Mouse (Mus musculus): ENCODE results near the gene Dnah5.

The Dnah5 gene

GRCm38 (mm10) chr15:28203111-28204075 is at the start of gene Dnah5:
TSS of gene Dnah5 (plus strand) at chr15:28203752.
- DNase-seq = no peak

GRCm38 (mm10) chr15:28154822-28155501 is 48.6 kb upstream of the Dnah5 start:
- DNase-seq = peak; percentile 54

DNA sequence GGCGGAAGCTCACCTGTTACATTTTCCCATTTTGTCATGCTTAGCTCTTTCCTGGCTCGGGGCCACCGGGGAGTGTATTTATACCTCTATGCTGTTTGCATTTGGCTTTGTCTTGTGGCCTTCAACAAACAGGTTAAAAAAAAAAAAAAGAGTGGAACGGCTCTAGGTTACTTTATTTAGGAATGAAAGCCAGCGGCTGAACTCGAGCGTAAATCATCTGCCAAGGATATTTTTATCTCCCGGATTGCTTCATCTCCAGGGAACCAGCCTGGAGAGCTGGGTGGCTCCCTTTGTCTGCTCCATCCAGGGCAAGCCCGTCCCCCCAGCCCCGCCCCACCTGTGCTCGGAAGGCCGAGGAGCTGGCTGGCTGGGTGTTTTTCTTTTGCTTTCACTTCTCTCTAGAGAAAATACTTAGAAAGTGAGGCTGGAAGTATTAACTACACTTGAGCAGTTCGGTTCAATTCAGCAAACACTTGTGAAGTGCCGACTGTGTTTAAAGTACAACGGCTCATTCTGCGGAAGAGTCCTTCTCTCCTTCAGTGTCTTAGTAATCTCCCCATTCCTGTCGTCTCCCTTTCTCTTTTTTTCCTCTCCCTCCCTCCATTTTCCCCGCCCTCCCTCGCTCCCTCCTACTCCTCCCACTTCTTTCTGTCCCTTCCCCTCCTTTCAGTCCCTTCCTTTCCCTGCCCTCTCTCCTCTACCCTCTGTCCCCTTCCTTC is 44.6 kb upstream of the Dnah5 start:
- peak; percentile 39 for DNase-seq

DNA sequence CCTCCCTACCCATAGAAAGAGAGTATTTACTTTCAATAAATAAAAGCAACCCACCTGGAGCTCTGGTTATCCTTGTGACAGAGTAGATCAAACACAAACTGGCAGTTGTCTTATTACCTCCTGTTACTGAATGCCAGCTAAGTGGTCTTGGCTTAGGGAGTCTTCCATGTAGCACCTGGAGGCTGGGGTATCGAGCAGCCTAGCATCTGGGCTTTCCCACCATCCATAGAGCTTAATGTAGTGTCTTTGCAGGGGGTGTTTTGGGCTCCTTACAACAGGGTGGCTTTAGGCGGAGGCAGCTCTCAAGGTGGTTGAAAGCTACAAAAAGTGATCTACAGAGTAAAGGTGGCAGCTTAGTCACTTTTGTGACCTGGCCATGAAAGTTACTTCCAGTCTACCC is 41.3 kb upstream of the Dnah5 start:
- DNase-seq = no peak

DNA sequence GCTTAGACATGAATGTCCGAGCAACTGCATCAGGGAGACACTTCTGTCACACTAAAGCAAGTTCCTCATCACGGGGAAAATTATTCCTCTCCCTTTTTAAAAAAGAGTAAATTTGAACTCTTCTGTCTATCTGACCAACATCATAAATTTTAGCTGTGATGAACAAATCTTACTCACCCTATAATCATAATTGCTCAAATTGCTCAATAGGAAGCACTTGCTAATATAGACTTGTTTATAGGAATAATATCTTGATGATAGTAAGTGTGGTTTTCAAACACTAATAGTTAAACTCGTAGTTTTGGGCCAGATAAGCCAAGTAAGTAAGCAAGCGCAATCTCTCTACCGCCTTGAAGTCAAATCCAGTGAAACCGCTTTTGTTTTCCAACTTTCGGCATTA is 38.3 kb upstream of the Dnah5 start:
- DNase-seq = no peak

- no peak for DNase-seq
Measured at GRCm38 (mm10) chr15:28166090-28166489, 37.5 kb upstream of the Dnah5 start.

DNA sequence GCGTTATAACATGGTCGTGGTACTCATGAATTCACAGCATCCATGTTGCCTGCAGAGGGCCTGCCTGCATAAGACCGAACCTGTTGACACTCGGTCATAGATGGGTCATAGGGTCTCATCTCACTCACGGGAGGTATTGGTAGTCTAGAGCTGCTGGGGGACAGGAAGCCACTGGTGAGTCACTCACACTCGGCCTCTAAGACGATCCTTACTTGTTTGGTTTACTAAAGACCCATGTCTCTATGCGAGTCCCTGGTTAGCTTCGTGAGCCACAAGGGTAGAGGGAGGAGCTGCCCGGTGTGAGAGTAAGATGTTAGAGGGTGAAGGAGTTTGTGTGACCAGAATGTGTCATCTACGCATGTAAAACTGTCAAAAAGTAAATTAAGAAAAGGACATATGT is 24.6 kb upstream of the Dnah5 start:
- DNase-seq = no peak

- DNase-seq = no peak
Measured at GRCm38 (mm10) chr15:28179556-28179955, 24.0 kb upstream of the Dnah5 start.

DNA sequence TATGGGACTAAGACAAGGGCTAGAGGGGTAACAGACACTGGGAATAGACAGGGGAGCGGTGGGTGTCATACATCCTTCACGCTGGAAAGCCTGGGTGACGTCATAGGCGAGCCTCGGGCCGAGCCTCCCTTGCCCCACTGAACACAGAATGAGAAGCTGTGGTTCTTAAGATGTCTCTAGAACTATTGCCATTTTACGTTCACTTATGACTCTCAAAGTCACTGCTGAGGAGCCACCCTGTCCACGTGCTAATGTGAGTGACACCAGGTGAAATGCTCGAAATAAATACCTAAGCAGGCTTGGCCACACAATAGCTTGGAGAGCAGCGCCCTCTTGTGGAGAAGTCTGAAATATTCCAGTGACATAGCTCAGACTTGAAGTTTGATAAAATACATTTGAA is 21.7 kb upstream of the Dnah5 start:
- DNase-seq = peak; percentile 75

GRCm38 (mm10) chr15:28182567-28182966 is 21.0 kb upstream of the Dnah5 start:
- no peak for DNase-seq

GRCm38 (mm10) chr15:28187472-28188360 is 15.8 kb upstream of the Dnah5 start:
- DNase-seq = peak; percentile 71

DNA sequence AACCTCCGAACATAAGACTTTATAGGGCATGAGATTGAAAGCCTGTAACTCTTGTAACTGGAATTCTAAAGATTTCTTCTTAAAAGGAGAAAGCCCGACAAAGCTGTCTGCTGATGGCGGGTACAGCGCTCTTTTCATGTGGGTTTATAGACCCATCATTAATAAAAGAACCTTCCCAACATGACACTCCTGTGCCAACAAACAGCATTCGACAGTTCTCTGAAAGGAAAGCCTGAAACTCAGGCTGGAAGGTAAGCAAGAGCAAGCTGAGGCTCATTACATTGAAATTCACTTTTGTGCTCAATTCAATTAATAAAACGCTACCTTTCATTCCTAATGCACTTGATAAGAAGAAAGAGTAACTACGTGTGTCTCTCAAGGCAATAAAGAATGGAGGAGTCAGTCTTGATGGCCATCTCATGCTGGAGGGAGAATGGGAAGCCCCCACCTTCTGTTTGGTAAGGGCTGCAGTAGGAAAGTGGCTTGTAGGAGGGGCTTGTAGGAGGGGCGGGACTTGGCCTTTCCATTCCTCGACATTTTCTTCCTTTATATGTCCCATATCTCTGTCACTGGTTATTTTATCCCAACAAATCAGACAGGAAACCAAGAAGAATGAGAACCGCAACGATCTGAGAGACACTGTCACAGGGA is 15.1 kb upstream of the Dnah5 start:
- DNase-seq = no peak

DNA sequence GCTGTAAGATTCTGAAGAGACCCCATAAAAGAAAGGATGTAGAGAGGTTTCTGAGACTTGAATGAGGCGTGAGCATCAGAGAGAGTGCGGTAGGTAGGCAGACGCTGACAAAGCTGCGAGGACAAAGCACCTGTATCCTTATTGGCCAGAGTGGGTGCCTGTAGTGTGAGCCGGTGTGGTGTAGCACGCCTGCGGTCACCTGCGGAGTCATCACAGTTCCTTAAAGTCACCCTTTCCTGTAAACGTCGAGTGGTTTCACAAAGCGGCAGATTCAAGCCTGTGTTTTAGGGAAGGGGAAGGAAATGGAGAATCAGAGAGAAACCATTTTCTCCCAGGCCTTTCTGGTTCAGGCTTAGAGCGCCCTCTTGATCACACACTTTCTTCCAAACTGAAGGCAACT is 13.9 kb upstream of the Dnah5 start:
- DNase-seq = no peak

DNA sequence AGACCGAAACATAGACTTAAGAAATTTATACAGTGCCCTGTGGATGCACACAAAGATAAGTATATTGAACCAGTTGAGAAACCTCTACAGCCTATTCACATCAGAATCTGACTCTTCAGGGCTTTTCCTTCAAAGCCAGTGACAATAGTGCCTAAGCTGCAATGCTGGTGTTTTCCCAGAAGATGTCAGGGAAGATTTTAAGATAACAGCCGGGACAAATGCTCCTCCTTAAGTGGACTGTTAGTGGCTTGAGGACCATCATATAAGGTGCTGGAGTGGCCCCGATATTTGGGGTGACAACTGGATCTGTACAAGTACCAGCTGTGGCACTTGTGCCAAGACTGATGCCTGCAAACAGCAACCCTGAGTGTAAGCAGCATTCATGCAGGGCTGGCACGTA is 4.9 kb upstream of the Dnah5 start:
- no peak for DNase-seq

- DNase-seq = no peak
Measured at GRCm38 (mm10) chr15:28204626-28205025, 1.1 kb downstream of the Dnah5 start.

DNA sequence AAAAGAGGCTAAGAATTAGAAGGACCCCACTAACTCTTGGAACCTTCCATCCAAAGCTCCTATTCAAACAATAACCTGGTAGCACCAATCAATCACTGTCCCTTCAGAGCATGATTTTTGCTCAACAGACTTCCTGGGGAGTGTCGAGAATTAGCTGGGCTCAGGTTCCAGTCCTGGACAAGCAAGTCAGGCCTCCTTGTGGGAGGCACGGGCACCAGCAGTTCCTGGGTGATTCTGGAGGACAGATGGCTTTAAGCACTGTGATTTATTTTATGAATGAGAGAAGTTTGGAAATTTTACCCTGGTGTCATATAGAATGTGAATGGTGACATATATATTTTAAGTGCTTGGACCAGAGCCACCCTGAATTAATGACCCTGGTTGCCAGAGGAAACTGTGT is 4.0 kb downstream of the Dnah5 start:
- no peak for DNase-seq

DNA sequence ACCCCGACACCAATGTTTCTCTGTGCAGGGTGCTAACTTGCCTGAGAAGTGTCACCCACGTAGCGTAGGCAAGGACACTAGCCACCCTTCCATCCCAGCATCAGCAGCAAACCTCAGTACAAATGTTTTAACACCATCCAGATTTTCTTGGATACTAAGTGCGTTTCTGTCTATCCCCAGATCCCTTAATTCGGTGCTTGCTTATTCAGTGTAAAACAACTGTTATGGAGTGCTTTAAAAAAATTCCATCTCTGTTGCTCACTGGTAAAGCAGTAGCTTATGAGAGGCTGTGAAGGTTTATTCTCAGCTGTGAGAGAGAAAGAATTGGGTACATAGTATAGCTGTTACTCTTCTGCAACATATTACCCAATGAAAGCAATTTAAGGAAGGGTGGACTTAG is 9.5 kb downstream of the Dnah5 start:
- peak; percentile 19 for DNase-seq

DNA sequence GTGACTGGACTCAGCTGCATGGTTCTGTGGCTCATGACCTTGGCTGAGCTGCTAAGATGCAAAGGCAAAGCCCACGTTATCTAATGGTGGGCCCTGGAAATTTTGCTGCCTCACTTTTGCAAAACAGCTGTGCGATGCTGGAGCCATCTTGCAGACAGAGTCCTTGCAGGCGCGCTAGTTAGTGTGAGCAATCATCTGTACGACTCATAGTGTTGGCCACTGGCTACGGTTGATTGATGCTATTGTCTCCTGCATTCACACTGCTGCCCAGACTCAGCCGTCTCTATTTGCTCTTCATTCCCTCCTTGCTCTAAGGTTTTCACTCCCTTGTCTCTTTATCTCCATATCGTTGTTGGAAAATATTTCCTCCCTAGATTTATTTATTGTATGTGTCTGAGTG is 12.8 kb downstream of the Dnah5 start:
- DNase-seq = no peak

DNA sequence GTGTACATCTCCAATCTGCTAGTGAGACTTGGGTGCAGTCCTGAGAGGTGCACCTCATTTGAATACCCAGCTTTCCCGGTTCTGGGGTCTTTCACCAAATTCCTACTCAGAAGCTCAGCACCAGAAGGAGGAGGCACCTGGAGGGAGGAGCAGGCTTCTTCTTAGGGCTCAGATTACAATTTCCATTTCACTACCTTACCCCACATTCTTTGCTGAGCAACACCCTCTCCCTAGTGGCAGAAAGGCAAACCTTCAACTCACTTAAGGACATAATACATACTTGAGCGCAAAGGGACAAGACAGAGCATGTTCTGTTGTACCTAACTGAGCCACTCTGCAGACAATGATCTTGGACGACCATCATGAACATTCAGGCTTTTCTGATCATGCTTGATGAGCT is 23.8 kb downstream of the Dnah5 start:
- DNase-seq = no peak

- no peak for DNase-seq
Measured at GRCm38 (mm10) chr15:28260250-28260649, 56.7 kb downstream of the Dnah5 start.

- no peak for DNase-seq
Measured at GRCm38 (mm10) chr15:28299438-28299837, 95.9 kb downstream of the Dnah5 start.

GRCm38 (mm10) chr15:28307131-28307530 is 103.6 kb downstream of the Dnah5 start:
- DNase-seq = no peak
